Mouse (Mus musculus) limb, embryonic 12.5 days (tissue): ENCODE measurements at regions not wholly inside any gene's neighbourhood (a gene's known extent, or its start where the extent isn't known, plus 50 kb on each side); places are given as distances from the start of the nearest gene placed in this dataset.

Experiments used
- ATAC-seq: fragments of 200-750 bp; cut with Nextera tagmentation; 2 replicates; pipeline ENCODE4 v1.8.0; 2017; ENCODE audit warnings: low read depth, moderate TSS enrichment; ENCODE audit not compliant: insufficient number of reproducible peaks, insufficient read depth, low FRiP score, low TSS enrichment
- H3K27ac ChIP-seq: fragments of 300-500 bp; sonication (generic); 2 replicates; pipeline ENCODE4 v1.5.1; 2016; ENCODE audit warnings: mild to moderate bottlenecking, moderate library complexity
- H3K27me3 ChIP-seq: fragments of 300-500 bp; sonication (generic); 2 replicates; pipeline ENCODE4 v1.6.1; 2016; ENCODE audit warnings: mild to moderate bottlenecking, moderate library complexity
- H3K36me3 ChIP-seq: fragments of 300-500 bp; sonication (generic); 2 replicates; pipeline ENCODE4 v1.6.1; 2016; ENCODE audit warnings: mild to moderate bottlenecking, moderate library complexity
- H3K4me1 ChIP-seq: fragments of 300-500 bp; sonication (generic); replicated peaks from 2 replicates; pipeline ENCODE4 v1.6.1; 2016
- H3K4me2 ChIP-seq: fragments of 300-500 bp; sonication (generic); 2 replicates; pipeline ENCODE4 v1.6.1; 2016; ENCODE audit warnings: mild to moderate bottlenecking, moderate library complexity
- H3K4me3 ChIP-seq: fragments of 300-500 bp; sonication (generic); replicated peaks from 2 replicates; pipeline ENCODE4 v1.5.1; 2016; ENCODE audit warnings: mild to moderate bottlenecking
- H3K9ac ChIP-seq: fragments of 300-500 bp; sonication (generic); replicated peaks from 2 replicates; pipeline ENCODE4 v1.6.1; 2016; ENCODE audit warnings: mild to moderate bottlenecking, moderate library complexity
- H3K9me3 ChIP-seq: fragments of 300-500 bp; sonication (generic); 2 replicates; pipeline ENCODE4 v1.6.1; 2016; ENCODE audit warnings: mild to moderate bottlenecking, moderate library complexity
- WGBS: fragments of 180-500 bp; shearing (Covaris S2); methylation state at CpG from one replicate; pipeline ENCODE4 v1.1.7; 2016; 5-methylcytosine and 5-hydroxymethylcytosine counted together

GRCm38 (mm10) chr3:113960080-113960479 lies 70.3 kb upstream of the Col11a1 start:
- ATAC-seq, result no peak
- Histone ChIP-seq H3K4me1 (no peaks in the 10 kb centered on the region), H3K4me2 (no peak overlapping the region), H3K27me3 (no peaks in the 10 kb centered on the region), H3K4me3 (no peak overlapping the region), H3K36me3 (no peaks in the 10 kb centered on the region), H3K9me3 (no peaks in the 10 kb centered on the region), H3K27ac (no peak overlapping the region), H3K9ac (no peak overlapping the region)
- WGBS, result 63% methylated on average over 2 of the region's 2 CpGs
